Mouse (Mus musculus) heart, postnatal 0 days (tissue): ENCODE measurements around the gene Dusp8.

ENCODE experiments used
- CTCF ChIP-seq: IDR thresholded peaks from 2 replicates; pipeline ENCODE4 v1.5.1; 2016; ENCODE audit warnings: antibody characterized with exemption, control low read depth, low read depth
- EP300 ChIP-seq: IDR thresholded peaks from 2 replicates; pipeline ENCODE4 v1.6.1; 2016; ENCODE audit warnings: antibody characterized with exemption, low read depth

DNA sequence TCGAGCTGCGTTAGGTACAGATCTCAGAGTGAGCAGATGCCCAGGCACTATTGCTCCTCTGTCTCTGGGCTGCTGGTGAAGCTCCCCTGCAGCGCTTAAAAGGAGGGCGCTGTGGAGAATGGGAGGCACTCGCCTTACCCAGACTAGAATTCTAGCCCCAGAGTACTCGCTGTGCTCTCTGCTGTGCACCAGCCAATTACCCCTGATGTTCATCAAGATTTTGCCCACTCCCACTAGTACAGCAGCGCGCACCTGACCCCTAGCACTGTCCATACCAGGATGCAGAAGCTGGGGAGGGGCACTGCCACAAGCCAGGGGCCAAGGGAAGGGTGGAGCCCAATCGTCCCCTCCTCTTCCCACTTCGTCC, 24.4 kb downstream of the Dusp8 start:
- TF ChIP-seq CTCF (no peak), EP300 (no peak)
